Mouse (Mus musculus) c-Kit-positive CD71-positive TER-119-positive erythroid progenitor cells, embryonic 14.5 days (primary cell): Measurements from ENCODE around the gene Vps37c.

ENCODE experiments used
- DNase-seq: peaks from one replicate; pipeline ENCODE4 v3.0.0-alpha.2; 2013; ENCODE audit warnings: low spot score

Vps37c gene

DNA sequence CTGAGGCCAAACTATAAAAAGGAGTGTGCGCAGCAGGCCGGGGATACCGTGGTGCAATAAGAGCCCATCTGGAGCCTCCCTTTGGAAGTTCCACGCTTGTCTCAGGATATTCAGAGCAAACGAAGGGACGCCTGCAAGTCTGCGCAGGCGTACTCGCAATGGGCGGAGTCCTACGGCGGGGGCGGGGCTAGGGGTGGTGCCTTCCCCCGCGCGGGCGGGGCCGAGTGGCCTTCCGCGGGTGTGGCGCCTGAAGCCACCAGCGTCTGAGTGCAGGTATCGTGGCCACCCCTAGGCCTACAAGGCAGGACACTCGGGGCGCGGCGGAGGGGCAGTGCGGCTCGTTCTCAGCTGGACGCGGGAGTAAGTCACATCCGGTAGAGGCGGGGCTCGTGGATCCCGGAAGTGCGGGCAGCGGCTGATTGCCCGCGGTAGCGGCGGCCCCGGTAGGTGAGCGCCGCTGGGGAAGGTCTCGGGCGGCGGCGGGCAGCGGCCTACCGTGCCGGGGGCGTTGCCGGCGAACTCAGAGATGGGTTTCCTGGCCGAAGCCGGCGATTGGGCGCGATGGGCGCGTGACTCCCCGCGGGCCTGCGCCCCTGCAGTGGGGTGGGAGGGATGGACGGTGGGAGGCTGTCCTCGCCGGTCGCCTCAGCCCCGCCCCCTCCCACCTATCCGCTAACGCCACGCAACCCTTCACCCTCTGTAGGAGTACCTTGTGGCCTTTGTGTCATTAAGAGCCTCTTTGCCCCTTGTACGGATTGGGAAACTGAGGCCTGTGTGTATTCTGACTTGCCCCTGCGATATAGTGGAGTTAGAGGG is at the start of gene Vps37c:
TSS of gene Vps37c (plus strand) at position 199 of the 816 bp plus-strand sequence.
- DNase-seq: peak; percentile 89

DNA sequence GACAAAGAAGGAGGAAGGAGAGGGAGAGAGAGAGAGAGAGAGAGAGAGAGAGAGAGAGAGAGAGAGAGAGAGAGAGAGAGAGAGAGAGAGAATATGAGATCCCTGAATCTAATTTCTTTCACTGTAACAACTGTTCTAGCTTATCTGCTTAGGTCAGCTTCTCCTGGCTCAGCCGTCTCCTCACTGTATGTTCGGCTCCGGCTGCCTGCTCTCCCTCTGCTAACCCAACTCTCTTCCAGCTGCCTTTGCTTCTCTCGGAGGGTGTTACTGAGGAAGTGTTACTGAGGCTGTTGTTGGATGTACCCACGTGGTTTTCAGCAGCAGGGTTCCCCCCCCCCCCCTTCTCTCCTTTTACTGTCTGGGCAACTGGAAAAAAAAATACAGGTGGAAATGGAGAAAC is 48.5 kb upstream of the Vps37c start:
- peak; percentile 41 for DNase-seq

DNA sequence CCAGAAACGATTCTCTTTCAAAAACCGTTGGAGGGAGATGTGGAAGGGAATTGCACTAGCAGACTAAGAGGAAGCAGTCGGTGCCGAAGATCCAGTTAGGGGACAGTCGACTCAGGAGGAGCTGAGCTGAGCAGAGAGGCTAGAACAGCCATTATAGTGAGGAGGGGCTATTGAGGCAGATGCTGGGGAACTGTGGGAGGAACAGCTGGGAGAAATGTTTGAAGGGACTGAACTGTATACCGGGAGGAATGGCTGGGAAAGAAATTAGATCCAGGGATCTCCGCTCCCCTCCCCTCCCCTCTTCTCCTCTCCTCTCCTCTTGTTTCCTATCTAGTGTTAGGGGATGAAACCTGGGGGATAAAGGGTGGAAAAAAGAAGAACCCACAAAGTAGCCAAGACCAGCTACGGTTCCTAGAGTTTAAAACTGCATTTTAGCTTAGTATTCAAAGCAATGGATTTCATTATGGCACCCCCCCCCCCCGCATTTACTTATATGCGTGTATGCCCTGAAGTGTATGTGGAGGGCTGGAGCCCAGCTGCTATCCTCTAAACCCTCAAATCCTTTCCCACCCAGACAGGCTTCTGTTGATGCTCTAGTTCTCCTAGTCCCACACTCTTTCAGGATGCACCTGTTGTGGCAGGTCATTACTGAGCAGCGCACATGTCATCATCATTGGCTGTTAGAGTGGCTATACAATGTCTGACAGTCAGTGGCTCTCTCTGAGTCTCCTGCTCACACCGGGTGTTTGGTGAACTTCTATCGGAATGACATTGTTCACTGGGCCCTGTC is 47.8 kb upstream of the Vps37c start:
- no peak for DNase-seq

DNA sequence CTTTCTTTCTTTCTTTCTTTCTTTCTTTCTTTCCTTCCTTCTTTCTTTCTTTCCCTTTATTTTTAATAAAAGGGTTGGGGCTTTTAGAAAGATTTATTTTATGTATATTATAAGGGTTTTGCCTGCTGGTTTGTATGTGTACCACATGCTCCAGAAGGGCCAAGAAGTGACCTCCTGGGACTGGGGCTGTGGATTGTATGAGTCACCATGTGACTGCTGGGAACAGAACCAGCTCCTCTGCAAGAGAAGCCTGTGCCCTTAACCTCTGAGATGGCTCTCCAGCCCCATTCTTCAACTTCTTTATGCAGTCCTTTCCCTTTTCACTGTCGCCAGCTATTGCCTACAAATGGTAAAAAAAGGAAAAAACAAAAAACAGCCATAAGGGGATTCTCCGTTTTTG is 42.9 kb upstream of the Vps37c start:
- DNase-seq: no peak

DNA sequence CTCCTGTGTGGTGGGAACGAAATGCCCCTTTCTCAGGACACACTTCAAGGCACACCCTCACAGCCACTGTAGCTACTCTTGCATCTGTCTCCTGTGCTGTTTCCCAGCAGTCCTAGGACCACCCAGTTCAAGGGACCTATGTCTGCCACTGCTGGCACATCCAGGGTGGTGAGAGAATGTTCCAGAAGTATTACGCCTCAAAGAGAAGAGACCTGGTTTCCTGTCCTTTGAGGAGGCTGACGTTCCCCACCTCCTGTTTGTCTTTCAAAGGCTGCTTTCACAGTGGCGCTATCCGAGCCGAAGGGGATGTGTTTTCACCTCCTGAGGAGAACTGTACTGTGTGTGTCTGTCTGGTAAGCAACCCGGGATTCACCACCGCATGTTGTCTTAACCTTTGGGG is 40.4 kb upstream of the Vps37c start:
- no peak for DNase-seq

DNA sequence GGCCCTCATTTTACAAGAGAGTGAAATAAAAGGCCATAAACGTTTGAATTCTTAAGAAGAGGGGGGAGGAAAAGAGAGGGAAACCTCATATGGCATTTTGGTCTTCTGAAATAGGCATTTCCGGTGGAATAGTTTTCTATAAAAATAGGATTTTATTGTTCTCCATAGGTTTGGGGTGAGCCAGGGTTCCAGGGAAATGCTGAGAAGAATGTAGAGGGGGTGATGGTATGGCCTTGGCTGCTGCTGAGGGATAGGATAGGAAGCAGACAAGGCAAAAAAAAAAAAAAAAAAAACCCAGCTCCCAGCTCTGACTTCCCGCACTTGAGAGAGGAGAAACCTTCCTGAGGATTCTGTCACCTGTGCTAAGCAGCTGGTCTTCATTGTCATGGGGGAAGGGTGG is 32.5 kb upstream of the Vps37c start:
- no peak for DNase-seq

DNA sequence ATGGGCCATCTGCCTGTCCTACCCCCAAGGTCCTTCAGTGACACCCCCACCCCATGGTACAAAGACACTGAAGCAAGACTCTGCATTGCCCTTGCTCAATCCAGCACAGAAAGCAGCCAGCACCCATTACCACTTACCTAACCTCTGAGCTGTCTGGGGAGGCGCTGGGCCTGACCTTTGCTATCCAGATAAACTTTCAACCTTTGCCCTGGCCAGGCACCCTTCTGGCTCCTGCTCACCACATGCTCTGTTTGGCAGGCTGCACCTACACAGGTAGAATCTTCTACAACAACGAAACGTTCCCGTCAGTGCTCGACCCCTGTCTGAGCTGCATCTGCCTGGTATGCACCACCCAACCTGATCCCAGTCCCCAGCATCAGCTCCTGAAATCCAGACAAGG is 30.8 kb upstream of the Vps37c start:
- DNase-seq: no peak

DNA sequence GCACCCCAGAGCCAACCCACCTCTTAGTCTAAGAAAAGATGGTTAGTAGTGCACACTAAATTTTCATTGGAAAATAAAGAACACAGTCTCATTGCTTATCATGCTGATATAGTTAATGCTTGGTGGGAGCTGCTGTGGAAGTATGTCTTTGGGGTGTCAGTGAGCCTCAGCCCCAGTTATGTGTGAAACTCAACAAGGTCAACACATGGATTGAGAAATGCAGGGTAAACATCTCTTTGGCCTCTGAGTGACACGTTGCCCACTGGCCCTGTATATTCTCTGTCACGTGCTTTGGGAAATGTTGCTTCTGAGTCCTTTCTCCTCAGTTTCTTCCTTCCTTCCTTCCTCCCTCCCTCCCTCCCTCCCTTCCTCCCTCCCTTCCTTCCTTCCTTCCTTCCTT is 30.1 kb upstream of the Vps37c start:
- DNase-seq: no peak

DNA sequence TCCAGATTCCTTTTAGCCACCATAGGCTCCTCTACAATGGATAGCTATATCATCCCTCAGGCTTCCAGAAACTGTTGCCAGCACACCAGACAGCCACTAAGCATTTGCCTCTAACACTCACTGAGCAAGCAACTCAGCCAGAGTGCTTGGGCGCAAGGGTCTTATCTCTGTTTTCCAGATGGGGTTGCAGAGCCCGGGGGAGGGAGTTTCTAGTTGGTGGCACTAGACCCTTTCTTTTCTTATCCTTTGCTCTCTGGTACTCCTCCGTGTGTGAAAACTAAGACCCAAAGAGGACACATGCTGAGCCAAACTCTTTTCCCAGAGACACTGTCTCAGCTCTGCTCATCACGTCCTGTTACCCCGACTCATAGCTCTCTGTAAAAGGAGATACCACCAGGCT is 27.2 kb upstream of the Vps37c start:
- peak; percentile 86 for DNase-seq

DNA sequence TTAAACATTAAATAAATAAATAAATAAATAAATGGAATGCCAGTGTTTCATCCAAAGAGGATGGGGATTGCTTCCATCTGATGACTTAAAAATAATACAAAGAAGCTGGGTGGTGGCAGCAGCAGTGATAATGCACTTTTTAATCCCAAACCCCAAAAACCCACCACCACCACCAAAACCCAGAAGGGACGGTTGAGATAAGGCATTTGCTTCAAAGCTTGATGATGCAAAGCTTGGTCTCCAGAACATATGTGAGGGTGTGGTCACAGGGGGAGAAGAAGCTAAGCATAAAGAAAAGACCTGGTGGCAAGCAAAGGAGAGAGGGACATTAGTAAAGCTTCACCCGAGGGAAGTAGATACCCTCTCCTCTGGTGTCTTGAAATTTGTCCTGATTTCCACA is 26.6 kb upstream of the Vps37c start:
- peak; percentile 76 for DNase-seq

DNA sequence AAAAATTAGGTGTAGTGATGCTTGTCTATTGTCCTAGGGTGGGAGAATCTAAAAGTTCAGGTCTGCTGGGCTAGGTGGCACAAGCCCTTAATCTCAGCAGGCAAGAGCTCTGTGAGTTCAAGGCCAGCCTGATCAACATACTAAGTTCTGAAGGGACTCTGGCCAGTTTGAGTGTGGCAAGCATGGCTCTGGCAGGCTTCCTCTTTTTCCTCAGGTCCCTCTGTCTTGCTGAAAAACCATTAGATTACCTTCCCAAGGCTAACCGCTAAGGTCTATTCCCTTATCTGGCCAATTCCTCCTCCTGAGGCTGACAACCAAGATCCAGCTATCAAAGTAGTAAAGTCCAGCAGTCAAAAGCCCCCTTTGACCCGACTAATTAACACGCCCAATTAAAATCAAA is 25.9 kb upstream of the Vps37c start:
- DNase-seq: no peak

DNA sequence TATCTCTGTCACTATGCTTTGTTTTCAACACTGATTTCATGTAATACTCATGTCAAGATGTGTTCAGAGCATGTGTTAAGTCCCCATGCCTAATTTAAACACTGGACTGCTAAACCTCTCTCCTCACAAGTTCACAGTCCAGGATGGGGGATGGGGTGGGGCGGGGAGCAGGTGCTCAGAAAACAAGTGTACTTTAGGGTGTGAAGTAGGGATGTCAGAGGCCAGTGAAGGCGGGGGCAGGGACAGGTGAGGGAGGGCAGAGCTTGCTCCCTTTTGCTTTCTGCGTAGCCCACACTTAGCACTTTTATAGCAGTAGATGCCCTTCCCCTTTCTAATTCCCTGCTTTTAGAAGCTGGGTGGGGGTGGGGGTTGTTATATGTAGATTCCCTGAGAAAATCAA is 23.4 kb upstream of the Vps37c start:
- no peak for DNase-seq

DNA sequence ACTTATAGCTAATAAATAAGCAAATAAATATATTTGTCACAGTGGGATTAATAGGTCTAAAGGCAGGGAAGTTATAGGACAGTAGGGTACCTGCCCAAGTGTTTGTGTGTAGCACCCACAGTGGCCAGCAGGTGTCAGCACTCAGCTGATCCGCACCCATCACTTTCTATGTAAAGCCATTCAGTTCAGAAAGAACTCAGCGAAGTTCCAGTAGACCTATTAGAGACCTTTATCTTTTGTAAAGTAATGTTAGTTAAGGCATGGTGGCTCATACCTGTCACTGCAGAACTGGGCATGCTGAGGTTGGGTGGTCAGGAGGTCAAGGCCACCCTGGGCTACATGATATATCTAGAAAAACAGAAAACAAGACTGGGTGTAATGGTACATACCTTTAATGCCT is 23.0 kb upstream of the Vps37c start:
- DNase-seq: peak; percentile 74

DNA sequence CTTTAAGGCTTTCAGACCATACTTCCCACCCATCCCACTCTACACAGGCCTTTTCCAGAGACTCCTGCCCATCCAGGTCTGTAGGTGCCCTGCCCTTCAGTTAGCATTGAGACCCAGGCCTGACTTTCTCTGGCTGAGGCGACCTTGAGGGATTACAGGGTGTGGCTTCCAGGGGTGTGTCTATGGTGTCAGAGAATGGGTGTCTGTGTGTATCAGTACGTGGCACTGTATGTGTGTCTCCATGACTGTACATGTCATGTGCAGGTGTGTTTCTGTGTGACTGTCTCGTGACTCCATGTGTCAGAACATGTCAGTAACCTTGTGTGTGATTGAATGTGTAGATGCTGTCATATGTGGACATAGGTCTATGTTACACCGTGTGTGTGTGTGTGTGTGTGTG is 17.2 kb upstream of the Vps37c start:
- DNase-seq: no peak

DNA sequence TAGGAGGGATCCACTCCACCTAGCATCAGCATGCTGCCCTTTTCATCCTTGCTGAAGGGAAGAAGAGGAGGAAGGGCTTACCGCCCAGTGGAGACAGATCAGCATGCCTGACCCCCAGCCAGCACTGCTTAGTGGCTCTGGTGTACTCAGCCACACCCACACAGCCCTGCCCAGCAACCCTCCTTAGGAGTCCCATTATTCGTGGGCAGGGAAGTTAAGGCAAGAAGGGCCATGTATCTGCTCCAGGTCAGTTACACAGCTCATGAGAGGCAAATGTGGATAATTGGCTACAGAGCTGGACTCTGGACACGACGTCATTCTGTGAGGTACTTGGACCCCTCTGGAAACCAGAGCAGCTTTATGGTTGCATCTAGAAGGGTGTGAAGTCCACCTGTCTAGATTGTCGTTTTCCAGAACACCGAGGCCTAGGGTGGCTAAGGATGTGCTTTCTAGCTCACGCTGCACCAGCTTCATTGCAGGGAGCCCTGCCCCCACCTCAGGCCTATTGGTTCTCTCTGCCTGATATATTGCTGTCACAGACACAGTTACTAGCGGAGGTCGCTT is 16.6 kb upstream of the Vps37c start:
- DNase-seq: no peak

DNA sequence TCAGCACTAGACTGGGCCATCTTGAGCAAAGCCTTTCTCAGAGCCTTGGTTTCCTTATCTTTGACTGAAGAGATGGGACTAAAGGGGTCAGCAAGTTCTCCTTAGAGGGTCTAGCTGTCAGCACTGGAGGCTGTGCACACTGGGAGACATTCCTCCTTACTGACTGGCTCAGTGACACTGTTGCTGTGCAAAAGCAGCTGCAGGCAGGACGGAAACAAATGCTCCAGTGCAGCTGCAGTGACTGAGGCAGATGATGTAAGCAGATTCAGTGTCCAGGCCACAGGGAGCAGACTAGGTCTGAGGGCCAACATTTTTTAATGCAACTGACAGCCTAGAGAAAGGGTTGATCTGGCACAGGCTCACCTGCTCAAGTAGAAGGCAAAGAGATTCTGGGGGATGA is 15.3 kb upstream of the Vps37c start:
- DNase-seq: no peak

DNA sequence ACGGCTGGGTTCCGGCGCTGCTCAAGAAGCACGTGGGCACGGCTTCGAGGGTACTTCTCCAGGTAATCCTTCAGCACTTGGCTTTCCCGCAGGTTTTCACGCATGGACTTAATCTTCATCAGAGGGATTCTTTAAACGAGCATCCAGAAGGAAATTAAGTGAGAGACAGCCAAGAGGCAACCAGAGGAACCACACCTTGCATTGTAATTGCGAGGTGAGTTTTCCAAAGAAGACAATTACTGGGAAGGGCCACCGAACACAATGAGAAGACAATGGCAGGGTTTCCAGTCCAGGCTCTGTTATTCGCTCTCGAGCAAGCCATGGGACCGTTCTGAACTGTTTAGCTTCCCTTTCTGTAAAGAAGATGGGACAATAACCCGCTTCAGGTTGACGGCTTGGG is 11.9 kb upstream of the Vps37c start:
- no peak for DNase-seq

DNA sequence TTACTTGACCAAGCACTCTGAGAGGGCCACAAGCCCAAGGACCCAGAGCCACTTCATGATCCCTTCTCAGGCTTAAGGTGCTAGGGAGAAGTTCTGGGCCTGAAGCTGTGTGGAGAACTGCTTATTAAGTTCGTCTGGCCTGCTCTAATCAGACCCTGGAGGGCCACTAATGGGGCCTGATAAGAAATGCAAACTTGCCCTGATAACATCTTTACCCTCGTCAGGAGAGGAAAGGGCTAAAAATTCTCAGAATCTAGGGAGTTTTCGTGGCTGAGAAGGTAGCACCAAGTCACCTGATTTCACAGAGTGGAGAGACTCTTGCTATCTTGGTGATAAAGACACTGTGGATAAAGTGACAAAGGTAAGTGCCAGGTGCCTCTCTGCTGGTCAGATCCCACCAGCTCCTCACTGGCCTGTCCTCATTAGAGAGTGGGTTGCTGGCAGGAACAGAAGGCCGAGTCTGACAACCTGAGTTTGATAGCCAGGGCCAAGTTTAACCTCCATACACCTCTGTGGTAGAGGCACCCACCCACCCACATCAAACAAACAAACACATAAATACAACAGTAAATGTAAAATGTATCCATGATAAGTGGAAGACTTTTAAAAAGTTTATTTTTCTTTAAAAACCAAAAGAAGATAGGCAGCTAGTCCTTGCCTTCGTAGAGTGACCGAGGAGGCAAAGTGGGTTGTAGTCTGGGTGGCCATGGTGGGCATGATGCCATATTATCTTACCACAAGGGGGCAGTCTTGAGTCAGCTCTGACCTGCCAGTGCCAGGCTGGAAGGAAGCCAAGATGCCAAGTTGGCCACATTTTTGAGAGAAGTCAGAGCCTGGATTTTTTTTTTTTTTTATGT is 10.4 kb upstream of the Vps37c start, which contains the start of gene Pga5:
TSS of gene Pga5 (minus strand) at position 157 of the 857 bp plus-strand sequence.
- DNase-seq: peak; percentile 73

DNA sequence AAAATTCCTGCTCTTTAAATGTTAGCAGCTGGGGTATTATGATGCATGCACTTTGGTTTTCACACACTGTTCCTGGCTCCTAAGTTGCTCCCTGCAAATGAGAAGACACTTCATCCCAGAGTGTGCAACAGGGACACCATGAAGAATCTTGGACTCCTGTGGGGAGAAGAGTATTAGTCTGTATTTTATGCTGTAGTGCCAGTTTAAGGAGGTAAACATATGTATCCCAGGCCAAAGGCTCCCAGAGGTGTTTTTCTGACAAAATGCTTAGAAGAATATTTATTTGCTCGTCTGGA is 9.8 kb upstream of the Vps37c start:
- no peak for DNase-seq

DNA sequence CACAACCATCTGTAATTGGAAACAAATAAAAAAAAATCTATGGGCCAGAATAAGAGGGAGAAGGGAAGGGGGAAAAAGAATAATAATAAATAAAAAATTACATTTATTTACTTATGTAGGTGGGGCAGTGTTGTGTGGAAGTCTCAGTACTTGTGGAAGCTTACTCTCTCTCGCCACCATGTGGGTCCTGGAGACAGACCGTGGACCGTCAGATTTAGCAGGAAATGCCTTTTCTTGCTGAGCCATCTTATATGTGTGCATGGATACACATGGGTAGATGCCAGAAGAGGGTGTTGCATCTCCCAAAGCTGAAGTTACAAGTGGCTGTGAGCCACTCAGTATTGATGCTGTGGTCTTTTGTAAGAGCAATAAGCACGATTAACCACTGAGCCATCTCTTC is 7.0 kb upstream of the Vps37c start:
- no peak for DNase-seq

DNA sequence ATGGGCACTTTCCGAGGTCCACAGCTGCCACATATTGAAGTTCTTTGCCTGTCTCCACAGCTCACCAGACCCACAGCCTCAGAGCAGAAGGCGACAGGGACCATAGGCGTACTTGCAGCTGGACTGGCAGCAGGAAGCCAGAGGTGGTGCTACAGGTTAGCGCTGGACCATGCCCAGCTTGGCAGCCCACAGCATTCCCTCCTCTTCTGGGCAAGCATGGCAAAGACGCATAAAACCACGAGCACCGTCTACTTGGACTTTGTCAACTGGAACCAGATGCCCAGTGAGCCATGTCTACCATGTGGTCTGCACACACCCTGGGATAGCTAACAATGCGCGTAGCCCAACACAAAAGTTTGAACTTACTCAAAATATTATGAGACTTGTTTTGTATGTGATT is 3.5 kb upstream of the Vps37c start:
- DNase-seq: no peak

DNA sequence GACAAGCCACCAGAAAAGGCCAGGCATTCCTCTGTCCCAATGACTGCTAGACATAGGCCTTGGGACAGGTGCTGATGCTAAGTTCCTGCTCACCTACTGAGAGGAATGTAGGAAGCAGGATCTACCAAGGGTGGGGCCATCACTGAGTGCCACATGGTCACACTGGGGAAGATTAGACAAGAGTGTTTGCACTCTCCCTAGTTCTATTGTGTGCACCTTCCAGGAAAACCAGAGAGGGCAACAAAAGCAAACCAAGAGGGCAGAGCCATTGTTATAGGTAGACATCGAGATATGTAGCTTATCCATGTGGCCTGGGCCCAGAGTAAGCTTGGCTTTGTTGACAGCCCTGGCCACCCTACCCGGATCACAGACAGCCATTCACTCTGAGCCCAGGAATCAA is 2.8 kb upstream of the Vps37c start:
- no peak for DNase-seq
